Mouse (Mus musculus): ENCODE data around the gene RPS10-NUDT3.

RPS10-NUDT3 gene

GRCm38 (mm10) chr17:27575116-27575776 lies 59.8 kb downstream of the RPS10-NUDT3 start:
- no peak for DNase-seq (ENCODE audit: low spot score in 2 of 2)

- DNase-seq (ENCODE audit: low spot score in 2 of 2), result peak; percentile 59 to 60
Measured at GRCm38 (mm10) chr17:27574470-27575115, 60.4 kb downstream of the RPS10-NUDT3 start.

GRCm38 (mm10) chr17:27573772-27574320 lies 61.2 kb downstream of the RPS10-NUDT3 start:
- no peak for DNase-seq (ENCODE audit: low spot score in 2 of 2)

GRCm38 (mm10) chr17:27571315-27571714 lies 63.7 kb downstream of the RPS10-NUDT3 start:
- no peak for DNase-seq (ENCODE audit: low spot score in 2 of 2)

GRCm38 (mm10) chr17:27568228-27568627 lies 66.8 kb downstream of the RPS10-NUDT3 start:
- no peak for DNase-seq (ENCODE audit: low spot score in 2 of 2)

- no peak for DNase-seq (ENCODE audit: low spot score in 2 of 2)
Measured at GRCm38 (mm10) chr17:27565942-27566267, 69.1 kb downstream of the RPS10-NUDT3 start.

- peak; percentile 87 to 94 for DNase-seq (ENCODE audit: low spot score in 2 of 2)
Measured at GRCm38 (mm10) chr17:27565163-27565941, 69.7 kb downstream of the RPS10-NUDT3 start, which contains the start of gene AI413582. Gene AI413582 (minus strand): TSS chr17:27565756.

- no peak for DNase-seq (ENCODE audit: low spot score in 2 of 2)
Measured at GRCm38 (mm10) chr17:27564391-27565162, 70.4 kb downstream of the RPS10-NUDT3 start.

GRCm38 (mm10) chr17:27563771-27564244 lies 71.2 kb downstream of the RPS10-NUDT3 start:
- DNase-seq (ENCODE audit: low spot score in 2 of 2), result no peak

- no peak for DNase-seq (ENCODE audit: low spot score in 2 of 2)
Measured at GRCm38 (mm10) chr17:27561809-27562526, 73.1 kb downstream of the RPS10-NUDT3 start.

GRCm38 (mm10) chr17:27560926-27561480 lies 74.0 kb downstream of the RPS10-NUDT3 start:
- no peak for DNase-seq (ENCODE audit: low spot score in 2 of 2)

GRCm38 (mm10) chr17:27559596-27559995 lies 75.4 kb downstream of the RPS10-NUDT3 start:
- DNase-seq (ENCODE audit: low spot score in 2 of 2), result no peak

- no peak for DNase-seq (ENCODE audit: low spot score in 2 of 2)
Measured at GRCm38 (mm10) chr17:27558845-27559244, 76.2 kb downstream of the RPS10-NUDT3 start.

GRCm38 (mm10) chr17:27557927-27558661 lies 76.9 kb downstream of the RPS10-NUDT3 start:
- no peak for DNase-seq (ENCODE audit: low spot score in 2 of 2)

GRCm38 (mm10) chr17:27557181-27557926 lies 77.7 kb downstream of the RPS10-NUDT3 start:
- DNase-seq (ENCODE audit: low spot score in 2 of 2), result no peak

- DNase-seq (ENCODE audit: low spot score in 2 of 2), result peak; percentile 75 to 77
Measured at GRCm38 (mm10) chr17:27556315-27557011, 78.6 kb downstream of the RPS10-NUDT3 start, which contains the start of gene Hmga1. Gene Hmga1 (plus strand): TSS chr17:27556497.

- peak in 1 of 2 experiments; percentile 42 for DNase-seq (ENCODE audit: low spot score in 2 of 2)
Measured at GRCm38 (mm10) chr17:27555512-27556172, 79.4 kb downstream of the RPS10-NUDT3 start.

GRCm38 (mm10) chr17:27555075-27555511 lies 79.9 kb downstream of the RPS10-NUDT3 start:
- DNase-seq (ENCODE audit: low spot score in 2 of 2), result peak in 1 of 2 experiments; percentile 22

Data from frontal cortex, postnatal 14 days (tissue).